Mouse (Mus musculus): ENCODE measurements at regions not wholly inside any gene's neighbourhood (a gene's known extent, or its start where the extent isn't known, plus 50 kb on each side); places are given as distances from the start of the nearest gene placed in this dataset.
"Not testable (repeated sequence)": the region's sequence is repeated elsewhere in the genome, so short reads cannot be mapped to it uniquely, and the experiment has no call there.

DNA sequence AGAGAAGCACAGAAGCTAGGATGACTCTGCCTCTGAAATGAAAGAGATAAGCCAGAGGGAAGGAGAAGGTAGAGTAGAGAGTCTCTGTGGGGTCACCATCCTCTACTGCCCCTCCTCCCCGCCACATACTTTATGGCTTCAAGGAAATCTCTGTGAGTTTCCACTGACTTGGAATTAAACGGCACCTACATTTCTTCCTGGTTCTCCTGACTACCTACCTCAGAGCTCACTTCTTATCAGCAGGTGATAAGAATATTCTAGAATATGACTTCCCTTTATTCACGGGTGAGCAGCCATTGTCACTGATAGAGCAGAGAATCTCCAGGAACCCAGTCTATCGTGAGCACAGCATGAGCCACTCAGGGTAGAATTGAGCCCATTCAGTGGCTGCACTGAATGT, 111.3 kb upstream of the Kcnk2 start:
- Histone ChIP-seq H3K79me3 (ENCODE audit: low read depth) (no peaks in the 10 kb centered on the region), H3K27me3 (ENCODE audit: control insufficient read depth, insufficient read depth, insufficient read length) (no peaks in the 10 kb centered on the region), H3ac (ENCODE audit: control insufficient read depth, insufficient read length, low read depth) (no peak overlapping the region), H3K36me3 (ENCODE audit: control insufficient read depth, insufficient read depth) (no peaks in the 10 kb centered on the region), H3K79me2 (ENCODE audit: control insufficient read depth, insufficient read depth) (no peaks in the 10 kb centered on the region), H3K4me3 (ENCODE audit: insufficient read depth, poor library complexity, severe bottlenecking) (no peak overlapping the region)
- TF ChIP-seq MYOG (IDR thresholded peaks at IDR 0.05; ENCODE audit: control insufficient read depth, extremely low read depth, insufficient read length) (no peak), USF1 (IDR thresholded peaks at IDR 0.05; ENCODE audit: low read depth) (no peak), CTCF (IDR thresholded peaks at IDR 0.05; ENCODE audit: control insufficient read depth, insufficient read depth, insufficient read length) (no peak), MYOD1 (IDR thresholded peaks at IDR 0.05; ENCODE audit: control insufficient read depth, insufficient read length, low read depth) (no peak), MAX (IDR thresholded peaks at IDR 0.05) (no peak)

GRCm38 (mm10) chr1:189507301-189507700, 105.2 kb upstream of the Kcnk2 start:
- not testable (repeated sequence) for H3K79me3 ChIP-seq (ENCODE audit: low read depth); H3K27me3 ChIP-seq (ENCODE audit: control insufficient read depth, insufficient read depth, insufficient read length); H3K36me3 ChIP-seq (ENCODE audit: control insufficient read depth, insufficient read depth); H3ac ChIP-seq (ENCODE audit: control insufficient read depth, insufficient read length, low read depth); H3K4me3 ChIP-seq (ENCODE audit: insufficient read depth, poor library complexity, severe bottlenecking); H3K79me2 ChIP-seq (ENCODE audit: control insufficient read depth, insufficient read depth)

DNA sequence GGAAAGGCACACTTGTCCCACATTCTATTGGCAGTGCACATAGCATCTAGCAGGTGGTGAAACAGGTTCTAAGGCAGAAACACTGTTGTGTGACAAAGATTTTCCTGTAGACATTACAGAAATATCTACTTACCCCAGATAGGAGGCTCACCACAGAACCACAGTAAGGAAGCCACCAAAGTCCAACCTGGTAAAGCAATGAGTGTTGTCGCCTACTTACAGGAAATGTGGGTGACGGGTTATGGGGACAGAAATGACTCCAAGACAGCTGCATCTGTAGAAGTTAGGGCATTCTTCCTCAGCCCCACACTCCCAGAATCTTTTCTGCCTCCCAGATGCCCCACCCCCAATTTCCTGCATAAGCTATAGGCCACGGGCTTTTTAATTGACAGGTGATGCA, 97.6 kb upstream of the Kcnk2 start:
- H3K79me2 ChIP-seq (ENCODE audit: control insufficient read depth, insufficient read depth) = no peaks in the 10 kb centered on the region
- no peaks in the 10 kb centered on the region for H3K79me3 ChIP-seq (ENCODE audit: low read depth)
- no peaks in the 10 kb centered on the region for H3K27me3 ChIP-seq (ENCODE audit: control insufficient read depth, insufficient read depth, insufficient read length)
- TF ChIP-seq CEBPB (IDR thresholded peaks at IDR 0.05; ENCODE audit: low read depth) (no peak), FOSL1 (IDR thresholded peaks at IDR 0.05; ENCODE audit: insufficient read depth, low read length, poor library complexity, severe bottlenecking) (no peak), USF1 (IDR thresholded peaks at IDR 0.05; ENCODE audit: low read depth) (no peak), MYOG (IDR thresholded peaks at IDR 0.05; ENCODE audit: control insufficient read depth, extremely low read depth, insufficient read length) (no peak), CTCF (IDR thresholded peaks at IDR 0.05; ENCODE audit: control insufficient read depth, insufficient read depth, insufficient read length) (no peak), MAX (IDR thresholded peaks at IDR 0.05) (no peak), MYOD1 (IDR thresholded peaks at IDR 0.05; ENCODE audit: control insufficient read depth, insufficient read length, low read depth) (no peak)
- no peak overlapping the region for H3ac ChIP-seq (ENCODE audit: control insufficient read depth, insufficient read length, low read depth)
- no peaks in the 10 kb centered on the region for H3K36me3 ChIP-seq (ENCODE audit: control insufficient read depth, insufficient read depth)
- H3K4me3 ChIP-seq (ENCODE audit: insufficient read depth, poor library complexity, severe bottlenecking) = no peak overlapping the region

DNA sequence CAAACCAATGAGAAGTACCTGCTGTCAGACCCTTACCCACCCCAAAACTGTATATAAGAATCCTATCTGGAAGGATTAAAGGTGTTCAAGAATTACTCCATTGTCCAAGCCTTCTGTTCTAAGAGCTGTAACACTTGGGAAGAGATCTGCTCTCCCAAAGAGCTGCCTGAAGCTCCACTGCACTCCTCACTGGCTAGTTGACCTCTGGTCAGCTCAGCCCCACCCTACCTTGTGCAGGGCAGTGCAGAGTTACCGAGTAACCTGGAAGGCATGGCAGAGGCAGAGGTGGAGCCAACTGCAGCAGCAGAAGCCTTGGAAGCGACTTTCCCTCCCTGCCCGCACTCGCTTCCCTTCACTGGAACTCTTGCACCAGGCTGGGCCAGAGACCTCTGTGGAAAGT, 97.1 kb upstream of the Kcnk2 start:
- Histone ChIP-seq H3K79me3 (ENCODE audit: low read depth) (no peaks in the 10 kb centered on the region), H3K27me3 (ENCODE audit: control insufficient read depth, insufficient read depth, insufficient read length) (no peaks in the 10 kb centered on the region), H3K36me3 (ENCODE audit: control insufficient read depth, insufficient read depth) (no peaks in the 10 kb centered on the region), H3ac (ENCODE audit: control insufficient read depth, insufficient read length, low read depth) (no peak overlapping the region), H3K4me3 (ENCODE audit: insufficient read depth, poor library complexity, severe bottlenecking) (no peak overlapping the region), H3K79me2 (ENCODE audit: control insufficient read depth, insufficient read depth) (no peaks in the 10 kb centered on the region)
- TF ChIP-seq MAX (IDR thresholded peaks at IDR 0.05) (no peak), CTCF (IDR thresholded peaks at IDR 0.05; ENCODE audit: control insufficient read depth, insufficient read depth, insufficient read length) (no peak), USF1 (IDR thresholded peaks at IDR 0.05; ENCODE audit: low read depth) (no peak), MYOG (IDR thresholded peaks at IDR 0.05; ENCODE audit: control insufficient read depth, extremely low read depth, insufficient read length) (no peak), FOSL1 (IDR thresholded peaks at IDR 0.05; ENCODE audit: insufficient read depth, low read length, poor library complexity, severe bottlenecking) (no peak)

DNA sequence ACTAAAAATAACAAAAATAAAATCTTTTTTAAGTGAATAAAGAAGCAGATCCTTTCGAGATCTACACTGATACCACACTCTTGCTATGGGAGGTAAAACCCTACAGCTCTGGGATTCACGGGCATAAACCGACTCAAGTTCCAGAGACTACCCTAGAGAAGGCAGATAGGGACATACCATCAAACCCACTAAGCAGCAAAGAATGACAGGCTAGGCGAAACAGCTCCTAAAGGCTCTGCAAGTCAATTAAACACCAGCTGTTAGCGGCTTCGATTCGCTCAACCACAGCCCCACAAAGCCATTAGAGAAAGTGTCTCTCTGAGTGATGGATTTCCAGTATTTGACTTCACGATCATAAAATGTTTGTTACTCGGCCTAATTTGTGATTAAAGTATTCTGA, 95.0 kb upstream of the Kcnk2 start:
- no peaks in the 10 kb centered on the region for H3K79me2 ChIP-seq (ENCODE audit: control insufficient read depth, insufficient read depth)
- H3K27me3 ChIP-seq (ENCODE audit: control insufficient read depth, insufficient read depth, insufficient read length) = no peaks in the 10 kb centered on the region
- no peaks in the 10 kb centered on the region for H3K79me3 ChIP-seq (ENCODE audit: low read depth)
- no peak overlapping the region for H3K4me3 ChIP-seq (ENCODE audit: insufficient read depth, poor library complexity, severe bottlenecking)
- H3K36me3 ChIP-seq (ENCODE audit: control insufficient read depth, insufficient read depth) = no peaks in the 10 kb centered on the region
- no peak for TF ChIP-seq MYOD1 (IDR thresholded peaks at IDR 0.05; ENCODE audit: control insufficient read depth, insufficient read length, low read depth)
- TF ChIP-seq FOSL1 (IDR thresholded peaks at IDR 0.05; ENCODE audit: insufficient read depth, low read length, poor library complexity, severe bottlenecking) = no peak
- no peak for TF ChIP-seq MAX (IDR thresholded peaks at IDR 0.05)
- TF ChIP-seq USF1 (IDR thresholded peaks at IDR 0.05; ENCODE audit: low read depth) = no peak
- TF ChIP-seq CTCF (IDR thresholded peaks at IDR 0.05; ENCODE audit: control insufficient read depth, insufficient read depth, insufficient read length) = no peak
- TF ChIP-seq MYOG (IDR thresholded peaks at IDR 0.05; ENCODE audit: control insufficient read depth, extremely low read depth, insufficient read length) = no peak
- TF ChIP-seq CEBPB (IDR thresholded peaks at IDR 0.05; ENCODE audit: low read depth) = no peak
- no peak overlapping the region for H3ac ChIP-seq (ENCODE audit: control insufficient read depth, insufficient read length, low read depth)

DNA sequence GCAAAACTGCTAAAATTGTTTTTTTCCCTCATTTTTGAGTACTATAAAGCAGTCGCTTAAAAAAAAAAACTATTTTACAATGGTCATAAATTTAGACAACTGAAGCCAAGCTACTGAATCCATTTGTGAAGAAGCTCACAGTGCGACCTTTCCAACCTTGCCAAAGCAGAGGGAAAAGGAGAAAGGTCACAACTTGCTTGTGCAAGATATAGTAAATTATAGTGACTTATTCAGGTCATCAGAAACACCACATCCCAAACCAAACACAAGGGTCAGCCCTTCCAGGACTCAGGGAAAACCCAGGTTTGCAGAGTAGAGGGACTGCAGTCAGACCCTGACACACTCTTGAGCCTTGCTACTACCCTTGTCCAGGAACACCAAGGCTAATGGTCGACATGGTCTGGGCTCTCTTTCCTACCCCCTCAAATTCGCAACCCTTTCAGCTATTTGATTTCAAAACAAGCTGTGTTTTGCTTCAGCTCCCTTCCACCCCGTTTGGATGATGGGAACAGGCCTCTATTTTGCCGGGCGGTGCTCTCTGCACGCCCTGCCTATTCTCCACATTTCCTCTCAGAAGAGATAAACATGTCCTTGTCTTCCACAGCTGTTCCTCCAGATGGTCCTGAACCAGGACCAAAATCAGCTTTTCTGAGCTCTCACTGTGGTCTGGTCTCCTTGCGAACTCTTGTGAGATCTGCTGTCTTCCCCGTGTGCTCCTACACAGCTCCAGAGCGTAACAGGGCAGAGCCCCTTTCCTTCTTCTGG, 93.5 kb upstream of the Kcnk2 start:
- Histone ChIP-seq H3K36me3 (ENCODE audit: control insufficient read depth, insufficient read depth) (no peaks in the 10 kb centered on the region), H3K79me3 (ENCODE audit: low read depth) (no peaks in the 10 kb centered on the region), H3K79me2 (ENCODE audit: control insufficient read depth, insufficient read depth) (no peaks in the 10 kb centered on the region), H3ac (ENCODE audit: control insufficient read depth, insufficient read length, low read depth) (no peak overlapping the region), H3K27me3 (ENCODE audit: control insufficient read depth, insufficient read depth, insufficient read length) (no peaks in the 10 kb centered on the region), H3K4me3 (ENCODE audit: insufficient read depth, poor library complexity, severe bottlenecking) (no peak overlapping the region)
- TF ChIP-seq CEBPB (IDR thresholded peaks at IDR 0.05; ENCODE audit: low read depth) (no peak), MYOG (IDR thresholded peaks at IDR 0.05; ENCODE audit: control insufficient read depth, extremely low read depth, insufficient read length) (no peak), MYOD1 (IDR thresholded peaks at IDR 0.05; ENCODE audit: control insufficient read depth, insufficient read length, low read depth) (no peak), FOSL1 (IDR thresholded peaks at IDR 0.05; ENCODE audit: insufficient read depth, low read length, poor library complexity, severe bottlenecking) (no peak), CTCF (IDR thresholded peaks at IDR 0.05; ENCODE audit: control insufficient read depth, insufficient read depth, insufficient read length) (no peak), MAX (IDR thresholded peaks at IDR 0.05) (no peak), USF1 (IDR thresholded peaks at IDR 0.05; ENCODE audit: low read depth) (no peak)

Measured in C2C12 (cell line).